Mouse (Mus musculus): ENCODE measurements around the gene Dscam. TPM values are rescaled to one million over a fixed set of nuclear protein-coding genes. Genes with fewer than 3 reads are reported as not detected.

Gene Dscam
- polyA plus RNA-seq, 1 experiment from 2014 or later = 0.01 TPM

DNA sequence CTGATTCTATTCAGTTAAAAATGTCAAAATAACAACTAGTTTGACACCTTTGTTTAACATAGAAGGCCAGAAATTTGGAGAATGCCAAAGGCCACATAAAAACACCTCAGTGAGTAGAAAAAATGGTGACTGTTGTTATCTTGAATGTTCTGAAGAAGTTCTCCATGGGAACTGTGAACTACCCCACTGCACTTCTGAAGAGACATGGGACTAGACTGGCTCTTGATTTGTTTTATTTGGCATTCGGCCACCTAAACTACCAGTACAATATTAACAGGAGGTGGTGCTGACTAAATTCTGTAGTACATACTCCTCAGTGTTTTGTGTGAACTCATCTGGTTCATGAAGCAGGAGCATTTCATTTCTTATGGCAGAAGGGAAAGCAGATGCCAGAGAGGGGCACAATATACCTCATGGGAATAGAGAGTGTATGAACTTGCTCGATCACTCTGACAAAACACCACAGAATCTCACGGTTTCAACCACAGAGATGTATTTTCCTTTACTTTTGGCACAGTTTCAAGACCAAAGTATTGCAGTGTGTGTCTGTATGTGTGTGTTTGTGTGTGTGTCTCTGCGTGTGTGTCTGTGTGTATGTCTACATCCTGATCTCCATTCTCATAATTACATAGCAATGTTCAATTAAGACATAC lies 94.5 kb downstream of the Dscam start:
- no peak overlapping the region for H3K4me3 ChIP-seq (ENCODE audit: inconsistent target)

DNA sequence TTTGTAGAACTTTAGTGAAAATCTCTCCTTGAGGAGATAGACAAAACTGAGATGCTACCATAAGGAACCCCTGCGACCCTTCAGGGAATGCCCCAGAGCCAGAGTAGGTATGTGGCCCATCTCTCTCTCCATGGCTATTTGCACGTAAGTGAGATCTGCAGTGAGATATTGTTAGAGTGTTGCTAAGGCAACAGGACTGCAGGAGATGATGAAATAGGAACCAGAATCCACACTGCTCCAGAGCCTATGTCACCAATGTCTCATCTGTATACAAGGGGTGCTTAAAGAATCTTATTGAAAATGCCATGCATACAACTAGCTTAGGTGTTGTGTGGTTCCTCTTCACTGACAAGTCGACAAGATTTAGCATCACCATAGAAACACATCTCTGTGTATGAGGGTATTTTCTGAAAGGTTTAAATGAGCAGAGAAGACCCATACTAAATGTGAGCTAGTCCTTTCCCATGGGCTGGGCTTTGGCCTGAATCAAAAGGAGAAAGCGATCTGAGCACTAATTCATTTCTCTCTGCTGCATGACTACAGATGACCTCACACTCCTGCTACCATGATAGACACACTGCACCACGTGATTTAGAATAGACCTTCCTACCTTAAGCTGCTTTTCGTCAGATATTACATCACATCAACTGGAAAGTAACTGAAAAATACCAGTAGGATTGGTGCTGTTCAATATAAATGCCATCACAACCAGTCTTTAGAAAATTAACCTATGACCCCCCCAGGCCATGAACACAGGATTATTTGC lies 95.2 kb downstream of the Dscam start:
- H3K79me2 ChIP-seq (ENCODE audit: inconsistent target) = no peaks in the 10 kb centered on the region
- H3K27ac ChIP-seq = no peak overlapping the region
- H3K4me3 ChIP-seq (ENCODE audit: inconsistent target) = no peak overlapping the region
- 79% methylated on average over 6 of the region's 6 CpGs for WGBS (ENCODE audit: missing documents)
- H3K36me3 ChIP-seq (ENCODE audit: inconsistent target) = no peaks in the 10 kb centered on the region

More for the DNA sequence above, 94.5 kb downstream of the Dscam start:
- H3K27ac ChIP-seq = no peak overlapping the region
- H3K79me2 ChIP-seq (ENCODE audit: inconsistent target) = no peaks in the 10 kb centered on the region
- H3K36me3 ChIP-seq (ENCODE audit: inconsistent target) = no peaks in the 10 kb centered on the region
- 51% methylated on average over 4 of the region's 4 CpGs for WGBS (ENCODE audit: missing documents)

DNA sequence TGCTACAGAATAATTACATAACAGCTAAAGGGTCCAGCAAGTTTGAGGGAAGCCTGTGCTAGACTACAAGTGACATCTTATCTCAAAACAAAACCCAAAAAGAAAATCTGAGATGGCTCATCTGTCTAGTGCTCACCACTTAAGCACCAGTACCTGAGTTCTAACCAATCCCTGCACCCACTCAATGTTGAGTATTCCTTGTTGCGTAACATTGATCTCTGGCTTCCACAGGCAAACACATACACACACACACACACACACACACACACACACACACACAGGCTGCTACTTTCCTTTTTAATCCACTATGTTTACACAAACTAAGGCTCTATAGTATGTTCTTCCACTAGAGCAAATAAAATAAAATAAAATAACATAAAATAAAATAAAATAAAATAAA lies 96.7 kb downstream of the Dscam start:
- Histone ChIP-seq H3K4me3 (ENCODE audit: inconsistent target) (no peak overlapping the region), H3K27ac (no peak overlapping the region), H3K79me2 (ENCODE audit: inconsistent target) (no peaks in the 10 kb centered on the region), H3K36me3 (ENCODE audit: inconsistent target) (no peaks in the 10 kb centered on the region)
- 80% methylated on average over 1 of the region's 1 CpGs for WGBS (ENCODE audit: missing documents)

DNA sequence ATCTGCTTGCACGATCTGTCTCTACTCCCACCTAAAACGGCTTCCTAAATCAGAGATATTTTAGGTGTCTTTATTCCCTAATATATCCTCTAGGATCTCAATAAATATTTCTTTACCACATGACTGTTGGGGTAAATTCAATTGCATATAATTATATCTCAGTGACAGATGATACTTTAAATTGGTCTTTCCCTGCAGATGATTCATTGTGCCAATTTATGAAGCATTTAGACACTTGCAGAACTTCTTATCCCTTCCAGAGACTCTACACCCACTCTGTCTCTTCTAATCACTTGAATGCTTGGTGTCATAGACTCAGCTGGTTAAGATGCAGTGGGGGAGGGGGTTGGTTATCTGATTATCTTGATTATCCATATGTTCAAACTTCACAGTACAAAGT lies 97.9 kb downstream of the Dscam start:
- Histone ChIP-seq H3K27ac (no peak overlapping the region), H3K36me3 (ENCODE audit: inconsistent target) (no peaks in the 10 kb centered on the region), H3K79me2 (ENCODE audit: inconsistent target) (no peaks in the 10 kb centered on the region), H3K4me3 (ENCODE audit: inconsistent target) (no peak overlapping the region)
- 91% methylated on average over 2 of the region's 2 CpGs for WGBS (ENCODE audit: missing documents)

DNA sequence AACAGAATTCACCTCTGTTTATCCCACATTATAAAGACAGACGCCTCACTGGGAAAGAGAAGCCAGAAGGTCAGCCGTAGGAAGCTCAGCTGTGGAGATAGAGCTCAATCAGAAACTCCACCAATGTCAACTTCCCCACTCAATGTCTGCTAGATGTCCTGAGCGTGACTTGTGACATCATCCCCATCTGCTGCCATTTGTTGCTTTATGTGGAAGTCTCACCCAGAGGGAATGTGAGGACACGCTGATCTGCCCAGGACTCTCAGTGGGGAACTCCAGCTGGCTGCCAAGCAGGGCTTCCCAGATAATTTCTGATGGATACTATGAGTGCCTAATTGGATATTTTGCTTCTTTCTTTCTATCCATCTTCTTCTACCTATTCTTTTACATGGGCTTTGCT lies 103.7 kb downstream of the Dscam start:
- no peak overlapping the region for H3K4me3 ChIP-seq (ENCODE audit: inconsistent target)
- no peaks in the 10 kb centered on the region for H3K36me3 ChIP-seq (ENCODE audit: inconsistent target)
- no peaks in the 10 kb centered on the region for H3K79me2 ChIP-seq (ENCODE audit: inconsistent target)
- WGBS (ENCODE audit: missing documents) = 58% methylated on average over 4 of the region's 4 CpGs
- H3K27ac ChIP-seq = no peak overlapping the region

DNA sequence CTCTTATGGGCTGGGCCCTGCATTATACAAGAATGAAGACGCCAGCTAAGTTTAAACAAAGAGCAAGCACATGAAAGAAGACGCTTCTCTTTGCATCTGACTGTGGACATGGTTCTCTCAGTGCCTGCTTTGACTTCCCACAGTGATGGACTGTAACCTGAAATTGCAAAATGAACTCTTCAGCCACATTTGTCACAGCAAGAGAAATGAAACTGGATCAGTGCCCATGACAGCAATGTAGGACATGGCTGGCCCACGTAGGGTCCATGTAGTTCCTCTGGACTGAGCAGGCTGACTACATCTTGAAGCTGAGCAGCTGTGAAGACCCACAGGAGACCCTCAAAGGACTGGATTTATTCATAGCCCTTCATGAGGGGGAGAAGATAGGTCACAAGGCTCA lies 108.3 kb downstream of the Dscam start:
- Histone ChIP-seq H3K36me3 (ENCODE audit: inconsistent target) (no peaks in the 10 kb centered on the region), H3K79me2 (ENCODE audit: inconsistent target) (no peaks in the 10 kb centered on the region), H3K4me3 (ENCODE audit: inconsistent target) (no peak overlapping the region), H3K27ac (peak overlapping the region; percentile 17; the same call in 1 of the 2 replicates)
- WGBS (ENCODE audit: missing documents) = 57% methylated on average over 3 of the region's 3 CpGs

DNA sequence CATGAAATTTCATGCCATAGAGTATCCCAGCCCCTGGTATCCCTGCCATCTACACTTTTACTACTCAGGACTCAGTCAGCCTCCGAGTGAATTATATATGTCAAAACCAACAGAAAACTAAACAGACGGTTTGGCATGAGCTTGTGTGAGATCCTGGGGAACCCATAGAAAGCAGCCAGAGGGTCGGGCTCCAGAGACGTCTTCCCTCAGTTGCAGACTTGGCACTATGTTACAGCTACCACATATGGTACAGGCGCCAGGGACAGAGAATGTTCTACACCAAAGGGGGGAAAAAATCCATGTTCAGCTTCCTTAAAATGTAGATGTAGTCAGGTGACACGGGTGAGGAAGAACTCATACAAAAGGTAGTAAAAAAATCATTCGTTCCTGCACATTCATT lies 109.2 kb downstream of the Dscam start:
- H3K27ac ChIP-seq = no peak overlapping the region
- H3K4me3 ChIP-seq (ENCODE audit: inconsistent target) = no peak overlapping the region
- no peaks in the 10 kb centered on the region for H3K79me2 ChIP-seq (ENCODE audit: inconsistent target)
- 93% methylated on average over 7 of the region's 7 CpGs for WGBS (ENCODE audit: missing documents)
- H3K36me3 ChIP-seq (ENCODE audit: inconsistent target) = no peaks in the 10 kb centered on the region

DNA sequence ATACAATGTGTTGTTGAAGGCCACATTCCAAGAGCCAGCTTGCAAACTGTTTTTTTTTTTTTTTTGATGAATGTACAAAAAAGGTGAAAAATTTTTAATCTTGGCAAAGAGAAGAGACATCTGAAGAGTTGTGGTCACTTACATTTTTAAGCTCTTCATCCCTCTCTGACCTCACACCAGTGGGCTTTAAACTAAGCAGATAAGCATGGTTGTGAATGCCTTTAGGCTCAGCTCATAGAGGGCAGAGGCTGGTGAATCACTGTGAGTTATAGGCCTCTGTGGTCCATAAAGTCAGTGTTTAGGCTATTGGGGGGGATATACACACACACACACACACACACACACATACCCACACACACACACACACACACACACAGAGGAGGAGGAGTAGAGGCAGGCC lies 109.8 kb downstream of the Dscam start:
- Histone ChIP-seq H3K36me3 (ENCODE audit: inconsistent target) (no peaks in the 10 kb centered on the region), H3K79me2 (ENCODE audit: inconsistent target) (no peaks in the 10 kb centered on the region), H3K4me3 (ENCODE audit: inconsistent target) (no peak overlapping the region), H3K27ac (no peak overlapping the region)

DNA sequence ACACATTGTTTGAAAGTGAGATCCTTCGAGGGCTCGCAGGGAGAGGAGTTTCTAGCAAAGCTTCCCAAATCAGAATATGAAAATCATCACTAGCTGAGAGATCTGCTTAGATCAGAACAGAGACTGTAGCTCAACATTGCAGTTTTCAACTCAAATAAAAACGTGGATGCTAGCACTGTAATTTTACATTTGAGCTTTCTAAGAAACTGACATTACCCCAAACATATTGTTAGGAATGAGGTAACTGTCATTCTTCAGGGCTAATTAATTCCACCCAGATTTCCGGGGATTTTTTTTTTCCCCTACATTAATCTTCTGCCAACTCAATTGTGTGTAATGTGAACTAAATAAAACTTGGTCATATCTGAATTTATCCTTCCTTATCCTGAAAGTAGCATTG lies 110.3 kb downstream of the Dscam start:
- H3K4me3 ChIP-seq (ENCODE audit: inconsistent target) = no peak overlapping the region
- no peaks in the 10 kb centered on the region for H3K36me3 ChIP-seq (ENCODE audit: inconsistent target)
- H3K79me2 ChIP-seq (ENCODE audit: inconsistent target) = no peaks in the 10 kb centered on the region
- no peak overlapping the region for H3K27ac ChIP-seq
- WGBS (ENCODE audit: missing documents) = 93% methylated on average over 4 of the region's 4 CpGs

DNA sequence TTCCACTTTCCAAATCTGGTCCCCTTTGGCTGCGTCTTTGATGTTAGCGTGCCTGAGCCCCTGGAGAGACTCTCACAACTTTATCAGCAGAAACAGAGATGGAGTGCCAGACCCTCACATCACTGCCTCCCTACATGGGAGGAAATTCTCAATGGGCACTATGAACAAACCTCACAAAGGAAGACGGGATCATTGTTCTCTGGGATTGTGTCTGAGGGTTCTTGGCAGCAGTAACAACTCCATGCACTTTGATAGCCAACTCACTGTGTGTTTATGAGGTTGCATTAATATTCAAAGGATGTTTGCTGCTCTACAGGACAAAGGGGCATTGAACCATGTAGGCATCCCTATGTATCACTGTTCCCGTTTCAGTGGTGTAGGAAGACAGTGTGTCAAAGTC lies 135.3 kb downstream of the Dscam start:
- Histone ChIP-seq H3K79me2 (ENCODE audit: inconsistent target) (no peaks in the 10 kb centered on the region), H3K27ac (no peak overlapping the region), H3K36me3 (ENCODE audit: inconsistent target) (no peaks in the 10 kb centered on the region), H3K4me3 (ENCODE audit: inconsistent target) (no peak overlapping the region)
- WGBS (ENCODE audit: missing documents) = 97% methylated on average over 4 of the region's 4 CpGs

DNA sequence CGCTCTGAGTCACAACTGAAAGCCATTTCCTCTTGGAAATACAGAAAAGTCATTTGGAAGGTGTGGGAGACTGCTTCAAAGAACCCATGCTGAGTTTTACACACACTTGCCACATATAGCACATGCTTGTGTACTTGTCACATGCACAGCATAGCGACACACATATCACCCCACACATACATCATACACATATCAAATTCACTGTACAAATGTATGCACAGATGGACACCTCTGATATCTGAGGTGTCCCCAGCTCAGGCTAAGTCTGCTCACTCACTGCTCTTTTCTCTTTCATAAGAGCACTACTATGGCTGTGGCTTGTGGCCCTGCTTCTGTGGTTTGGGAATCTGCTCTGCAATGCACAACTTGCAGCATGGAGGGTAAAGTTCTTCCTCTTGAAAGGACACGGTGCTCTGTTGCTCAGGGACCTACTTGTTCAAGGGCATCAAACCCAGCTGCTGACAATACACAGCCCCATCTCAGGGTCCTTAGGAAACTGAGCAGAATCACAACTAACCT lies 137.0 kb downstream of the Dscam start:
- Histone ChIP-seq H3K4me3 (ENCODE audit: inconsistent target) (no peak overlapping the region), H3K79me2 (ENCODE audit: inconsistent target) (no peaks in the 10 kb centered on the region), H3K27ac (no peak overlapping the region), H3K36me3 (ENCODE audit: inconsistent target) (no peaks in the 10 kb centered on the region)
- 67% methylated on average over 3 of the region's 3 CpGs for WGBS (ENCODE audit: missing documents)

DNA sequence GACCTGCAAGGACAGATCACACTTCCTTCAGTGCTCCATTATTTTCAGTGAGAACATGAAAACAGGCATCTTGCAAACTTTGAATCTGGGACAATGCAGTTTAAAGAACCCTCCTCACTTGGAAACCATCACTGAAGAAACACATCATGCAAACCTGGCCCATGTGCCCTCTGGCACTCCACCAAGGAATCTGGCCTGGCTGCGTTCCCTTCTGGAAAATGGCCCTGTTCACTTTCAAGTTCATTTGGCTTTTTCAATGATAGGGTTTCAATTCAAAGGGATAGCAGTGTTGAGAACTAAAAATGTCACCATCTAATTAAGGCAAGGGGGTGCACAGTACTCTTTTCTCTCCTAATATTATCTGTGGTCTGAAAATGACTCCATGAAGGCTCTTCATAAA lies 142.9 kb downstream of the Dscam start:
- H3K27ac ChIP-seq = no peak overlapping the region
- no peaks in the 10 kb centered on the region for H3K79me2 ChIP-seq (ENCODE audit: inconsistent target)
- no peaks in the 10 kb centered on the region for H3K36me3 ChIP-seq (ENCODE audit: inconsistent target)
- no peak overlapping the region for H3K4me3 ChIP-seq (ENCODE audit: inconsistent target)
- 93% methylated on average over 1 of the region's 1 CpGs for WGBS (ENCODE audit: missing documents)

DNA sequence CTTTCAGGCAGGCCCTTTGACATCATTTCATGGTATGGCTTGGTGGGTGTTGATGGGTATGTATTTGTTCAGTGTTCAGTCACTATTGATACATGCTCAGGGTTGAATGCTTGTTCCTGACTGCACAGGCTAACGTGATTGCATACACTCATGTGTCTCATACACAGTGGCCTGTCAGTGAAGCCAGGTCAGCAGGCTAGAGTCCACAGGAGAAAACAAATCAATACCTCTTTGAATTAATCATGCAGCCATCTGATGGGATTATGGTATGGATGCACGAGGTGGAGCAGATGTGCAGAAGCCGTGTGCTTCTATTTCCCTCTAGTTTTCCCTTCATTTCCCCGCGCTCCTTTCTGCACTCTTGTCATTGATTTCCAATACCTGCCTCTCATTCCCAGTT lies 143.7 kb downstream of the Dscam start:
- WGBS (ENCODE audit: missing documents) = 95% methylated on average over 5 of the region's 5 CpGs
- H3K79me2 ChIP-seq (ENCODE audit: inconsistent target) = no peaks in the 10 kb centered on the region
- no peak overlapping the region for H3K27ac ChIP-seq
- no peak overlapping the region for H3K4me3 ChIP-seq (ENCODE audit: inconsistent target)
- H3K36me3 ChIP-seq (ENCODE audit: inconsistent target) = no peaks in the 10 kb centered on the region

DNA sequence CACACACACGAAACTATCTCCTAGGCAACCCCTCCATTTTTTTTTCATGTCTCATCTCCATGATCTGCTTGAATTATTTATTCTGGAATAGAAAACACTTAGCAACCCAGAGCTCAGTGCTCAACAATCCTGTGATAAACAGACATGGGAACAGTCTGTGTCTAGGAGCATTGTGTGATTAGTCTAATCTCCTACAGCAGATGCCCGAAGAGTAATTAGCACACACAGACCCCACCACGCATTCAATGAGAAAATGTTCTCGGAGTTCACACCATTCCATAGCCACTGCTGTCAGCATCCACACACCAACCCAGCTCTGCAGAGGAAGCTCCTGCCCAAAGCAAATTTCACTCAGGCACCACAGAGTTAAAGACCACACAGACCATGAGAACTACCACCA lies 146.1 kb downstream of the Dscam start:
- H3K36me3 ChIP-seq (ENCODE audit: inconsistent target) = no peaks in the 10 kb centered on the region
- no peaks in the 10 kb centered on the region for H3K79me2 ChIP-seq (ENCODE audit: inconsistent target)
- WGBS (ENCODE audit: missing documents) = 89% methylated on average over 4 of the region's 4 CpGs

DNA sequence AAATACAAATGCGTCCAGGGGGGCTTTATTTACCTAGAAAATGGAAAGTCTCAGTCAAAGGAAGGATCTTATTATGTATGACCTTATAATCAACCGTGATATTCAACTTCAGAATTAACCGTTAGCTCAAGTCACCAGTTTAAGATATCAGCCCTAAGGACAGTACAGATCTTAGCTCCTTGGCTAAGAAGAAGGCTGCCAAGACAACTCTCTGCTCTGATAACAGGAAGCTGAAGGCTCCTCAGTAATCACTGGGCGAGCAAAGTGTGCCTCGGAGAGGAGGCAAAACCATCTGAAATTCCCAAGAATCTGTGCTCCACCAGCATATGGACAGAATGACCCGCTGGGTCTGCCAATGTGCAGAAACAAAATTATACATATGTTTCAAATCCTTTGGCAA lies 149.1 kb downstream of the Dscam start:
- Histone ChIP-seq H3K27ac (no peak overlapping the region), H3K36me3 (ENCODE audit: inconsistent target) (no peaks in the 10 kb centered on the region), H3K79me2 (ENCODE audit: inconsistent target) (no peaks in the 10 kb centered on the region), H3K4me3 (ENCODE audit: inconsistent target) (no peak overlapping the region)
- 93% methylated on average over 6 of the region's 6 CpGs for WGBS (ENCODE audit: missing documents)

More for the DNA sequence above, 146.1 kb downstream of the Dscam start:
- H3K4me3 ChIP-seq (ENCODE audit: inconsistent target) = no peak overlapping the region
- no peak overlapping the region for H3K27ac ChIP-seq

All from macrophage (primary cell).